Mouse (Mus musculus): ENCODE measurements around the gene Ufsp1. TPM values are rescaled to one million over a fixed set of nuclear protein-coding genes. Genes with fewer than 3 reads are reported as not detected.
"Not testable (repeated sequence)": the region's sequence is repeated elsewhere in the genome, so short reads cannot be mapped to it uniquely, and the experiment has no call there.

Ufsp1 gene
- 22.3 and 22.6 TPM in 2 replicates for polyA plus RNA-seq (2014; fragmentation: Nextera tagmentation; extraction: Ambion mirVana)

GRCm38 (mm10) chr5:137293839-137294743, at the start of gene Ufsp1:
Ufsp1 (plus strand) TSS chr5:137294629.
- Histone ChIP-seq H3K36me3 (replicated peaks; ENCODE audit: control insufficient read depth, insufficient read depth) (peaks cover 45% of the 10 kb centered on the region), H3K9ac (peak within 1 kb of the TSS; percentile 80), H3K27me3 (ENCODE audit: control insufficient read depth, insufficient read depth, low read length) (peaks cover 29% of the 10 kb centered on the region), H3K4me2 (replicated peaks) (peak within 1 kb of the TSS; percentile 94), H3K9me3 (ENCODE audit: control insufficient read depth, low read length) (no peaks in the 10 kb centered on the region), H3K4me1 (replicated peaks; ENCODE audit: control insufficient read depth, insufficient read depth, low read length) (peaks cover 21% of the 10 kb centered on the region), H3K4me3 (replicated peaks; ENCODE audit: low read length) (peak within 1 kb of the TSS; percentile 47), H3K27ac (peak within 1 kb of the TSS; percentile 85)
- WGBS = under 1% methylated on average over 52 of the region's 52 CpGs
- ATAC-seq (ENCODE audit: low FRiP score) (peak; percentile 96), DNase-seq (ENCODE audit: low spot score) (peak; percentile 97)

- no peaks in the 10 kb centered on the region for H3K9me3 ChIP-seq (ENCODE audit: control insufficient read depth, low read length)
- no peak for ATAC-seq (ENCODE audit: low FRiP score)
Measured at GRCm38 (mm10) chr5:137263897-137264720, 30.3 kb upstream of the Ufsp1 start.

GRCm38 (mm10) chr5:137264787-137265186, 29.6 kb upstream of the Ufsp1 start:
- H3K4me2 ChIP-seq (replicated peaks) = no peak overlapping the region
- H3K9me3 ChIP-seq (ENCODE audit: control insufficient read depth, low read length) = no peaks in the 10 kb centered on the region
- no peak overlapping the region for H3K9ac ChIP-seq
- ATAC-seq (ENCODE audit: low FRiP score) (no peak), DNase-seq (ENCODE audit: low spot score) (no peak)
- no peak overlapping the region for H3K4me3 ChIP-seq (replicated peaks; ENCODE audit: low read length)
- H3K4me1 ChIP-seq (replicated peaks; ENCODE audit: control insufficient read depth, insufficient read depth, low read length) = peaks cover 6% of the 10 kb centered on the region; the same call in 1 of the 2 replicates
- no peaks in the 10 kb centered on the region for H3K36me3 ChIP-seq (replicated peaks; ENCODE audit: control insufficient read depth, insufficient read depth)
- no peak overlapping the region for H3K27ac ChIP-seq
- WGBS = 96% methylated on average over 11 of the region's 11 CpGs
- no peaks in the 10 kb centered on the region for H3K27me3 ChIP-seq (ENCODE audit: control insufficient read depth, insufficient read depth, low read length)

More at GRCm38 (mm10) chr5:137263897-137264720, 30.3 kb upstream of the Ufsp1 start:
- H3K9ac ChIP-seq = no peak overlapping the region
- no peak overlapping the region for H3K4me2 ChIP-seq (replicated peaks)
- H3K4me1 ChIP-seq (replicated peaks; ENCODE audit: control insufficient read depth, insufficient read depth, low read length) = peaks cover 6% of the 10 kb centered on the region; the same call in 1 of the 2 replicates
- H3K36me3 ChIP-seq (replicated peaks; ENCODE audit: control insufficient read depth, insufficient read depth) = no peaks in the 10 kb centered on the region
- no peaks in the 10 kb centered on the region for H3K27me3 ChIP-seq (ENCODE audit: control insufficient read depth, insufficient read depth, low read length)
- H3K27ac ChIP-seq = no peak overlapping the region
- DNase-seq (ENCODE audit: low spot score) = no peak
- H3K4me3 ChIP-seq (replicated peaks; ENCODE audit: low read length) = no peak overlapping the region
- 89% methylated on average over 14 of the region's 14 CpGs for WGBS

GRCm38 (mm10) chr5:137268131-137268910, 26.1 kb upstream of the Ufsp1 start:
- no peaks in the 10 kb centered on the region for H3K9me3 ChIP-seq (ENCODE audit: control insufficient read depth, low read length)
- H3K4me3 ChIP-seq (replicated peaks; ENCODE audit: low read length) = no peak overlapping the region
- H3K36me3 ChIP-seq (replicated peaks; ENCODE audit: control insufficient read depth, insufficient read depth) = no peaks in the 10 kb centered on the region
- DNase-seq (ENCODE audit: low spot score) = no peak
- H3K27me3 ChIP-seq (ENCODE audit: control insufficient read depth, insufficient read depth, low read length) = no peaks in the 10 kb centered on the region
- no peak for ATAC-seq (ENCODE audit: low FRiP score)
- H3K4me1 ChIP-seq (replicated peaks; ENCODE audit: control insufficient read depth, insufficient read depth, low read length) = peaks cover 6% of the 10 kb centered on the region; the same call in 1 of the 2 replicates
- H3K4me2 ChIP-seq (replicated peaks) = peak overlapping the region; percentile 15; the same call in 1 of the 2 replicates
- no peak overlapping the region for H3K27ac ChIP-seq
- 33% methylated on average over 15 of the region's 18 CpGs for WGBS
- H3K9ac ChIP-seq = no peak overlapping the region

- Histone ChIP-seq H3K9me3 (ENCODE audit: control insufficient read depth, low read length) (no peaks in the 10 kb centered on the region), H3K27me3 (ENCODE audit: control insufficient read depth, insufficient read depth, low read length) (no peaks in the 10 kb centered on the region), H3K4me2 (replicated peaks) (peak overlapping the region; percentile 15), H3K4me1 (replicated peaks; ENCODE audit: control insufficient read depth, insufficient read depth, low read length) (no peaks in the 10 kb centered on the region), H3K36me3 (replicated peaks; ENCODE audit: control insufficient read depth, insufficient read depth) (no peaks in the 10 kb centered on the region), H3K4me3 (replicated peaks; ENCODE audit: low read length) (no peak overlapping the region), H3K27ac (no peak overlapping the region), H3K9ac (no peak overlapping the region)
- DNase-seq (ENCODE audit: low spot score) (peak; percentile 72), ATAC-seq (ENCODE audit: low FRiP score) (peak; percentile 62; the same call in 1 of the 2 replicates)
- 49% methylated on average over 18 of the region's 18 CpGs for WGBS
Measured at GRCm38 (mm10) chr5:137277360-137278342, 16.8 kb upstream of the Ufsp1 start.

- H3K4me2 ChIP-seq (replicated peaks); DNase-seq (ENCODE audit: low spot score); H3K9ac ChIP-seq; H3K36me3 ChIP-seq (replicated peaks; ENCODE audit: control insufficient read depth, insufficient read depth); H3K27ac ChIP-seq; H3K4me3 ChIP-seq (replicated peaks; ENCODE audit: low read length); H3K9me3 ChIP-seq (ENCODE audit: control insufficient read depth, low read length); ATAC-seq (ENCODE audit: low FRiP score): not testable (repeated sequence)
- H3K27me3 ChIP-seq (ENCODE audit: control insufficient read depth, insufficient read depth, low read length) = peaks cover 12% of the 10 kb centered on the region
- WGBS = 87% methylated on average over 5 of the region's 6 CpGs
- H3K4me1 ChIP-seq (replicated peaks; ENCODE audit: control insufficient read depth, insufficient read depth, low read length) = peaks cover 21% of the 10 kb centered on the region
Measured at GRCm38 (mm10) chr5:137284411-137284810, 10.0 kb upstream of the Ufsp1 start.

- Histone ChIP-seq H3K9me3 (ENCODE audit: control insufficient read depth, low read length) (no peaks in the 10 kb centered on the region), H3K4me3 (replicated peaks; ENCODE audit: low read length) (no peak overlapping the region), H3K9ac (no peak overlapping the region), H3K27me3 (ENCODE audit: control insufficient read depth, insufficient read depth, low read length) (peaks cover 19% of the 10 kb centered on the region), H3K36me3 (replicated peaks; ENCODE audit: control insufficient read depth, insufficient read depth) (no peaks in the 10 kb centered on the region), H3K4me1 (replicated peaks; ENCODE audit: control insufficient read depth, insufficient read depth, low read length) (peaks cover 23% of the 10 kb centered on the region), H3K27ac (no peak overlapping the region), H3K4me2 (replicated peaks) (no peak overlapping the region)
- DNase-seq (ENCODE audit: low spot score) = peak; percentile 44
- WGBS = 69% methylated on average over 5 of the region's 5 CpGs
- ATAC-seq (ENCODE audit: low FRiP score) = no peak
Measured at GRCm38 (mm10) chr5:137285045-137285444, 9.4 kb upstream of the Ufsp1 start.

- H3K4me3 ChIP-seq (replicated peaks; ENCODE audit: low read length) = no peak overlapping the region
Measured at GRCm38 (mm10) chr5:137285986-137286385, 8.4 kb upstream of the Ufsp1 start.

More at GRCm38 (mm10) chr5:137285986-137286385, 8.4 kb upstream of the Ufsp1 start:
- WGBS = 56% methylated on average over 7 of the region's 7 CpGs
- Histone ChIP-seq H3K9me3 (ENCODE audit: control insufficient read depth, low read length) (no peaks in the 10 kb centered on the region), H3K4me1 (replicated peaks; ENCODE audit: control insufficient read depth, insufficient read depth, low read length) (peaks cover 23% of the 10 kb centered on the region), H3K4me2 (replicated peaks) (peak overlapping the region; percentile 97), H3K27ac (peak overlapping the region; percentile 77), H3K36me3 (replicated peaks; ENCODE audit: control insufficient read depth, insufficient read depth) (no peaks in the 10 kb centered on the region), H3K27me3 (ENCODE audit: control insufficient read depth, insufficient read depth, low read length) (peaks cover 28% of the 10 kb centered on the region), H3K9ac (peak overlapping the region; percentile 68)
- no peak for ATAC-seq (ENCODE audit: low FRiP score)
- no peak for DNase-seq (ENCODE audit: low spot score)

Measured in hindbrain, embryonic 14.5 days (tissue).